Mouse (Mus musculus) lung, embryonic 16.5 days (tissue): ENCODE data around the gene Stam2. TPM values are rescaled to one million over a fixed set of nuclear protein-coding genes. Genes with fewer than 3 reads are reported as not detected.

Experiments
- ATAC-seq: fragments of 200-750 bp; cut with Nextera tagmentation; 2 replicates; pipeline ENCODE4 v1.8.0; 2017; ENCODE audit warnings: low read depth, mild to moderate bottlenecking, moderate library complexity
- H3K27ac ChIP-seq: fragments of 300-500 bp; sonication (generic); 2 replicates; pipeline ENCODE4 v1.5.1; 2014; ENCODE audit warnings: mild to moderate bottlenecking, control low read depth, low read length
- H3K27me3 ChIP-seq: fragments of 300-500 bp; sonication (generic); 2 replicates; pipeline ENCODE4 v1.6.1; 2014; ENCODE audit warnings: low read depth, low read length, mixed read lengths; ENCODE audit not compliant: control insufficient read depth, insufficient read depth
- H3K36me3 ChIP-seq: fragments of 300-500 bp; sonication (generic); 2 replicates; pipeline ENCODE4 v1.6.1; 2014; ENCODE audit warnings: low read length; ENCODE audit not compliant: control insufficient read depth, insufficient read depth
- H3K4me1 ChIP-seq: fragments of 300-500 bp; sonication (generic); replicated peaks from 2 replicates; pipeline ENCODE4 v1.6.1; 2014; ENCODE audit warnings: low read length, mixed read lengths; ENCODE audit not compliant: control insufficient read depth, insufficient read depth
- H3K4me2 ChIP-seq: fragments of 300-500 bp; sonication (generic); 2 replicates; pipeline ENCODE4 v1.6.1; 2014; ENCODE audit warnings: low read depth, low read length, control low read depth
- H3K4me3 ChIP-seq: fragments of 300-500 bp; sonication (generic); 2 replicates; pipeline ENCODE4 v1.5.1; 2014; ENCODE audit warnings: mild to moderate bottlenecking, low read length, control low read depth
- H3K9ac ChIP-seq: fragments of 300-500 bp; sonication (generic); 2 replicates; pipeline ENCODE4 v1.6.1; 2014; ENCODE audit warnings: low read length, control low read depth
- H3K9me3 ChIP-seq: fragments of 300-500 bp; sonication (generic); 2 replicates; pipeline ENCODE4 v1.6.1; 2016; ENCODE audit warnings: low read length; ENCODE audit not compliant: control insufficient read depth
- WGBS: fragments of 180-500 bp; shearing (Covaris S2); extraction: QIAGEN DNeasy Blood & Tissue Kit; methylation state at CpG from one replicate; pipeline ENCODE4 v1.1.7; 2014; 5-methylcytosine and 5-hydroxymethylcytosine counted together
- polyA plus RNA-seq: library from polyadenylated mRNA; unstranded; fragments of >200 nt; fragmentation: Nextera tagmentation; extraction: Ambion mirVana; gene quantifications from 2 replicates; pipeline ENCODE4 v1.2.1, GENCODE M21; 2015

Stam2 gene
- 35.0 and 40.3 TPM in 2 replicates for polyA plus RNA-seq

GRCm38 (mm10) chr2:52742256-52743158, at the start of gene Stam2:
Gene Stam2 (minus strand): TSS chr2:52742281.
- H3K27ac ChIP-seq, result peak within 1 kb of the TSS; percentile 97
- H3K4me3 ChIP-seq, result peak within 1 kb of the TSS; percentile 92
- peak within 1 kb of the TSS; percentile 97 for H3K9ac ChIP-seq
- peak within 1 kb of the TSS; percentile 86 for H3K4me2 ChIP-seq
- H3K36me3 ChIP-seq, result no peaks in the 10 kb centered on the region
- peaks cover 5% of the 10 kb centered on the region; the same call in 1 of the 2 replicates for H3K4me1 ChIP-seq
- no peaks in the 10 kb centered on the region for H3K27me3 ChIP-seq
- ATAC-seq, result peak; percentile 95
- WGBS, result 6% methylated on average over 54 of the region's 54 CpGs
- no peaks in the 10 kb centered on the region for H3K9me3 ChIP-seq

- 9% methylated on average over 3 of the region's 3 CpGs for WGBS
- Histone ChIP-seq H3K27ac (no peak overlapping the region), H3K4me1 (peaks cover 5% of the 10 kb centered on the region; the same call in 1 of the 2 replicates), H3K36me3 (no peaks in the 10 kb centered on the region), H3K9me3 (no peaks in the 10 kb centered on the region), H3K9ac (no peak overlapping the region), H3K4me2 (no peak overlapping the region), H3K27me3 (no peaks in the 10 kb centered on the region), H3K4me3 (no peak overlapping the region)
- peak; percentile 65 for ATAC-seq
Observed at GRCm38 (mm10) chr2:52785106-52785721, 43.1 kb upstream of the Stam2 start.

- H3K4me3 ChIP-seq, result no peak overlapping the region
- H3K27ac ChIP-seq, result no peak overlapping the region
- H3K9ac ChIP-seq, result no peak overlapping the region
- ATAC-seq, result no peak
- WGBS, result 75% methylated on average over 10 of the region's 10 CpGs
- peaks cover 7% of the 10 kb centered on the region for H3K4me1 ChIP-seq
- no peaks in the 10 kb centered on the region for H3K36me3 ChIP-seq
- no peaks in the 10 kb centered on the region for H3K27me3 ChIP-seq
- peak overlapping the region; percentile 11; the same call in 1 of the 2 replicates for H3K4me2 ChIP-seq
- no peaks in the 10 kb centered on the region for H3K9me3 ChIP-seq
Observed at GRCm38 (mm10) chr2:52779987-52780386, 37.9 kb upstream of the Stam2 start.

GRCm38 (mm10) chr2:52779381-52779780, 37.3 kb upstream of the Stam2 start:
- H3K4me3 ChIP-seq, result no peak overlapping the region
- H3K9ac ChIP-seq, result no peak overlapping the region
- H3K4me1 ChIP-seq, result peaks cover 5% of the 10 kb centered on the region
- no peak overlapping the region for H3K27ac ChIP-seq
- no peaks in the 10 kb centered on the region for H3K9me3 ChIP-seq
- peak overlapping the region; percentile 11; the same call in 1 of the 2 replicates for H3K4me2 ChIP-seq
- no peaks in the 10 kb centered on the region for H3K36me3 ChIP-seq
- no peaks in the 10 kb centered on the region for H3K27me3 ChIP-seq
- 48% methylated on average over 9 of the region's 9 CpGs for WGBS
- peak; percentile 93 for ATAC-seq

GRCm38 (mm10) chr2:52777839-52778238, 35.8 kb upstream of the Stam2 start:
- Histone ChIP-seq H3K4me2 (no peak overlapping the region), H3K27ac (no peak overlapping the region), H3K27me3 (no peaks in the 10 kb centered on the region), H3K4me1 (peaks cover 5% of the 10 kb centered on the region), H3K36me3 (no peaks in the 10 kb centered on the region), H3K9ac (no peak overlapping the region), H3K4me3 (no peak overlapping the region), H3K9me3 (no peaks in the 10 kb centered on the region)
- WGBS, result 68% methylated on average over 2 of the region's 2 CpGs
- ATAC-seq, result no peak

- Histone ChIP-seq H3K4me1 (0 out of 2 replicates have a peak, but pooled peaks cover 2% of the 10 kb centered on the region), H3K4me2 (no peak overlapping the region), H3K27me3 (no peaks in the 10 kb centered on the region), H3K27ac (no peak overlapping the region), H3K4me3 (no peak overlapping the region), H3K36me3 (no peaks in the 10 kb centered on the region), H3K9ac (no peak overlapping the region), H3K9me3 (no peaks in the 10 kb centered on the region)
- ATAC-seq, result no peak
- 63% methylated on average over 1 of the region's 1 CpGs for whole genome bisulfite sequencing
Observed at GRCm38 (mm10) chr2:52774373-52774772, 32.3 kb upstream of the Stam2 start.

- no peak overlapping the region for H3K4me2 ChIP-seq
- no peak overlapping the region for H3K9ac ChIP-seq
- 0 out of 2 replicates have a peak, but pooled peaks cover 2% of the 10 kb centered on the region for H3K4me1 ChIP-seq
- H3K9me3 ChIP-seq, result no peaks in the 10 kb centered on the region
- ATAC-seq, result peak; percentile 85
- H3K27me3 ChIP-seq, result no peaks in the 10 kb centered on the region
- H3K4me3 ChIP-seq, result no peak overlapping the region
- 17% methylated on average over 5 of the region's 5 CpGs for WGBS
- H3K36me3 ChIP-seq, result no peaks in the 10 kb centered on the region
- no peak overlapping the region for H3K27ac ChIP-seq
Observed at GRCm38 (mm10) chr2:52772774-52773393, 30.8 kb upstream of the Stam2 start.

GRCm38 (mm10) chr2:52765130-52765529, 23.0 kb upstream of the Stam2 start:
- no peak for ATAC-seq
- H3K4me1 ChIP-seq, result 0 out of 2 replicates have a peak, but pooled peaks cover 2% of the 10 kb centered on the region
- H3K4me3 ChIP-seq, result no peak overlapping the region
- peaks cover 6% of the 10 kb centered on the region; the same call in 1 of the 2 replicates for H3K9me3 ChIP-seq
- no peak overlapping the region for H3K9ac ChIP-seq
- no peak overlapping the region for H3K27ac ChIP-seq
- 94% methylated on average over 6 of the region's 6 CpGs for WGBS
- no peaks in the 10 kb centered on the region for H3K27me3 ChIP-seq
- no peaks in the 10 kb centered on the region for H3K36me3 ChIP-seq
- H3K4me2 ChIP-seq, result no peak overlapping the region

GRCm38 (mm10) chr2:52763891-52764290, 21.8 kb upstream of the Stam2 start:
- Histone ChIP-seq H3K9me3 (peaks cover 6% of the 10 kb centered on the region; the same call in 1 of the 2 replicates), H3K36me3 (no peaks in the 10 kb centered on the region), H3K4me1 (0 out of 2 replicates have a peak, but pooled peaks cover 2% of the 10 kb centered on the region), H3K27me3 (no peaks in the 10 kb centered on the region), H3K9ac (no peak overlapping the region), H3K4me2 (no peak overlapping the region), H3K4me3 (no peak overlapping the region), H3K27ac (no peak overlapping the region)
- 84% methylated on average over 14 of the region's 14 CpGs for whole genome bisulfite sequencing
- ATAC-seq, result no peak
